Mouse (Mus musculus) cerebellum, adult 8-10 months (tissue): ENCODE measurements around the gene Loxl1.
"Not testable (repeated sequence)": the region's sequence is repeated elsewhere in the genome, so short reads cannot be mapped to it uniquely, and the experiment has no call there.

Experiments used
- DNase-seq: peaks from one replicate; pipeline ENCODE4 v3.0.0; 2022

Gene Loxl1

DNA sequence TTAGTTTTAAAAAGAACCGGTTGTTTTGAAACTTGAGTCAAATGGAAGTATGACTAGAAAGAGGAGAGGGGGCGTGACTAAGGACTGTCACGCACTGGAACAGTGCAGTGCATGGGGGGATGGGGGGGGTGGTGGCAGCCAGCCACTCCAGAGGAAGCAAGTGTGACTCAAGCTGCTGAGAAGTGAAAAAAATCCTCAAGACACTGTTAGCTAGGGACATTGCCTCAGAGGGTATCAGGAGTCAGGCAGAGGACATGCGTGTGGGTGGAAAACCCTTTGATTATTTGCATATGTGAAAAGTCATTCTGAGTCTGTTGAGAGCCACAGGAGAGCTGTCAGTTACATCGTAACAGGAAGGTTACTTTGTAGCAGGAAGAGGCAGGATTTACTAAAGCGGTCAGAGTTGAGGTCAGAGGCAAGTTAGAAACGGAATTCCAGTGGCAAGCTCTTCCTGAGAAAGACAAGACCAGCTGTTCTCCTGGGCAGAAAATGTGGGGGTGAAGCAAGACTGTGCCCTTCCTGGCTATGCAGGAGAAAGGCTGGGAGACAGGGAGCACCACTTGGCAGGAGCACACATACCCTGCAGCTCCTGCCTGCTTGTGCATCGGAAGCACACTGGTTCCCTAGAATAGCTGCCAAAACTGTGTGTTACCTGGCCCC, 37.7 kb downstream of the Loxl1 start:
- DNase-seq: no peak

DNA sequence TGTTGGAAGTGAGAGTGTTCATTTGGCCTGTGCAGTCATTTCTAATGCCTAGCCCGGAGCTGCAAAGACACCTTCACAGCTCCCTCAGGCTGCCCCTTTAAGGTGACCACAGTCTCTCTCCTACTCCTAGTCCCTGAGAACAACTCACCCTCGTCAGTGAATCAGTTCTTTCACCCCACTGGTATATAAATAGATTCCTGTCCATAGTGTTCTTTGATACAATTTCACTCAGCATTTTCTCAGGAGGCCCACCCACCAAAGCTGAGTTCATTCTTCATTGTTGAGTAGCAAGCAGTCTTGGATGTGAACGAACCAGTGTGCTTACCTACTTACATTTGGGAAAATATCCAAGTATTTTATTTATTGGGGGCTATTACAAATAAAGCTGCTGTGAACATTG, 38.4 kb downstream of the Loxl1 start:
- DNase-seq: no peak

DNA sequence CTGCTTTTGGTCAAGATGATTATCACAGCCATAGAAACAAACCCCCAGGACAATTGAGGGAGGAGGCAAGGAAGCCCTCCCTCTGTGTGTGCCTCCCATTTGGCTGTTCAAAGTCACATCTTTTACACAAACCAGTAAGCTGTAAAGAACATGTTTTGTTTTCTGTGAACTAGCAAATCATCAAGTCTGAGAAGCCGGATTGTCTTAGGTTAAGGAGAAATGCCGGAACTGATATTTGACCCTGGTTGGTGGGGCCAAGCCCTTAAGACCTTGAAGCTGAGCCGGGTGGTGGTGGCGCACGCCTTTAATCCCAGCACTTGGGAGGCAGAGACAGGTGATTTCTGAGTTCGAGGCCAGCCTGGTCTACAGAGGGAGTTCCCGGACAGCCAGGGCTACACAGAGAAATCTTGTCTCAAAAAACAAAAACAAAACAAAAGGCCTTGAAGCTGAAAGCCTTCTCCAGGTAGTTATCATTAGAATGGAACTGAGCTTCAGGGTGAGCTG, 38.8 kb downstream of the Loxl1 start:
- DNase-seq: no peak

DNA sequence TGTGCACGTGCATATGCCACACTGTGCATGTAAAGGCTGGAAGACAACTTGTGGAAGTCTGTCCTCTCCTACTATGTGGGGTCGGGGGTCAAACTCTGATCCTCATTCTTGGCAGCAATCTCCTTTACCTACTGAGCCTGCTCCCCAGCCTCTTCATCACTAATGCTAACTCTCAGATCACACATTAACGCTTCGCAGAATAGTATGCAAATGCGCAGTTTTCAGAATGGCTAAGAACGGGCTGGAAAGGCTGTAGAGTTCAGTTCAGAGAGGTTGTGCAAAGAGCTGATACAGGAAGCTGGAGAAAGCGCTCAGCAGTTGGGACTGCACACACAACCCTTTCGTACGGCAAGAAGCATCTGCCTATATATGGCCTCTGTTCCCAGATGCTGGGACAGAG, 40.1 kb downstream of the Loxl1 start:
- no peak for DNase-seq

DNA sequence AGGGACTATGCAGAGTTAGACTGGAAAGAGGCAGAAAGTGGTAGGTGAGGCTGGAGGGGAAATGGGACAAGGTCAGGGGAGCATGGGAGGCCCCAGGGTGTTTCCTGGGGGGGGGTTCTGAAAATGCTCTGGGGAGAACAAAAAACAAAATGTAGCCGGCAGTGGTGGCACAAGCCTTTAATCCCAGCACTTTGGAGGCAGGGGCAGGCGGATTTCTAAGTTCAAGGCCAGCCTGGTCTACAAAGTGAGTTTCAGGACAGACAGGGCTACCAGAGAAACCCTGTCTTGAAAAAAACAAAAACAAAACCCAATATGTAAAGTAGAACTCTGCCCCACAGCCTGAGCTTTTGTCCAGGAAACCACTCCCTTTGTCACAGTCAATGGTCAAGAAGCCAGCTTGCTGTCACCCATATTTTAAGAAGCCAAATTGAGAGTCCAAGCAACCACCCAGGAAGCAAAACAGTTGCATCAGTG, 40.9 kb downstream of the Loxl1 start:
- DNase-seq: no peak

DNA sequence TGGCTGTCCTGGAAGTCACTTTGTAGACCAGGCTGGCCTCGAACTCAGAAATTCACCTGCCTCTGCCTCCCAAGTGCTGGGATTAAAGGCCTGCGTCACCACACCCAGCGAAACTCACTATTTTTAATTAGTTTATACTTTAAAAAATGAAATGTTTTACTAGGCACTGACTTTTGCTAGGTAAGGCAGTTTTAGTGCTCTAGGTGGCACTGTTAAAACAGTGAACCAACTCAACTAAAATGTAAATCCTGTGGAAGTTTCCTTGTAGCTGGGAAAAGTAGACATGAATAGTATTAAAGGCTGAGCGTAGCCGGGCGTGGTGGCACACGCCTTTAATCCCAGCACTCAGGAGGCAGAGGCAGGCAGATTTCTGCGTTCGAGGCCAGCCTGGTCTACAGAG, 41.4 kb downstream of the Loxl1 start:
- DNase-seq: not testable (repeated sequence)

DNA sequence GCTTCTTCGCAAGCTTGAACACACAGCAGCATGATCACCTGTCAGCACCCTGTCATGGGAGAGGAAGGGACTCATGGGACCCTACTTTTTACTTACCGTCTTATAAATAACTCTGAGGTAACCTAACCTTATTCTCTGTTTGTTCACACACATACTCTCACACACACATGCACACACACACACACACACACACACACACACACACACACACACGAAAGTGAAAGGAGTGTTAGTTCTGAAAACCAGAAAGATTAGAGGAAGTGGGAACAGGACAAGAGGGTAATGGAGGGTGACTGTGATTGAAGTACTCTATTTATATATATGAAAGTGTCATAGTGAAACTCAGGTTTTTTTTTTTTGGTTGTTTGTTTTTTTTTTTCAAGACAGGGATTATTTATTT, 41.9 kb downstream of the Loxl1 start:
- DNase-seq: no peak

DNA sequence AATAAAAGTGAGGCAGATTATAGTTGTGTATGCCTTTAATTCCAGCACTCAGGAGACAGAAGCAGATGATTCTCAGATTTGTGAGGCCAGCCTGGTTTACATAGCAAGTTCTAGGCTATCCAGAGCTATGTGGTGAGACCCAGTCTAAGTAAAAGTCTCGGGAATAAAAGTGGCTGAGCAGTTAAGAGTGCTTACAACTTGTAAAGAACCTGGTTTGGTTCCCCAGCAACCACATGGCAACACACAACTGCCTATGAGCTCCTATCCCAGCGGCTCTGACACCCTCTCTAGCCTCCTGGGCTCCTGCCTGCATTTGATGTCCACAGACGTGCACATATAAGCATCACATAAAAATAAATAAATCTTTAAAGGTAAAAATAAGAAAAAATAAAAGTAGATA, 42.9 kb downstream of the Loxl1 start:
- DNase-seq: no peak

DNA sequence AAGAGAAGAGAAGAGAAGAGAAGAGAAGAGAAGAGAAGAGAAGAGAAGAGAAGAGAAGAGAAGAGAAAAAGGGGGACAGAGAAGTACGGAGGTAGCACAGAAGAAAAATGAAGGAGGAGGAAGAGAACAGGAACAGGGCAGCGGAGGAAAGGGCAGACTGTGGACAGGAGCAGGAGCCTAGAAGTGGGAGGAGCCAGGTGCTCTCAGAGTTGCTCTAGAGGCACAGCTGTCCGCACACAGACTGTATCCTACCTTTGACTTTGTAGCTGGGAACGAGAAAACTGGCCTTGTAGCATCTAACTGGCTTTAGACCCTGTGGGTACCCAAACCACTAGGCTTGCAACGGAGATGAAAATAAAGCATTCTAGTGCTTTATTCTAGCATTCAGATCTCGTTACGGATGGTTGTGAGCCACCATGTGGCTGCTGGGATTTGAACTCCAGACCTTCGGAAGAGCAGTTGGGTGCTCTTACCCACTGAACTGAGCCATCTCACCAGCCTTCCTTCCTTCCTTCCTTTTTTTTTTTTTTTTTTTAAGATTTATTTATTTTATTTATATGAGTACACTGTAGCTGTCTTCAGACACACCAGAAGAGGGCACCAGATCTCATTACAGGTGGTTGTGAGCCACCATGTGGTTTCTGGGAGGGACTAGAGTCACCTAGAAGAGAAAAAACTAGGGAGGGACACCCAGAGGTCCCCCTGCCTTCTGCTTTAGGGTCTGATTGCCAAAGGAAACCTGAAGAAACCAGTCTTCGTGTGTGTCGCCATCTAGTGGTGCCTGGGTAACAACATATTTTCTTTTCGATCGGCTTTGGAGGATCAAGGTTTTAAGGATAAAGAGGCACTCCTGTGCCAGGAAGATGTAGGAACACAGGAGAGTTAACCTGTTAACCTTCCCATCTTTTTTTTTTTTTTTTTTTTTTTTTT, 44.3 kb downstream of the Loxl1 start:
- peak; percentile 41 for DNase-seq

DNA sequence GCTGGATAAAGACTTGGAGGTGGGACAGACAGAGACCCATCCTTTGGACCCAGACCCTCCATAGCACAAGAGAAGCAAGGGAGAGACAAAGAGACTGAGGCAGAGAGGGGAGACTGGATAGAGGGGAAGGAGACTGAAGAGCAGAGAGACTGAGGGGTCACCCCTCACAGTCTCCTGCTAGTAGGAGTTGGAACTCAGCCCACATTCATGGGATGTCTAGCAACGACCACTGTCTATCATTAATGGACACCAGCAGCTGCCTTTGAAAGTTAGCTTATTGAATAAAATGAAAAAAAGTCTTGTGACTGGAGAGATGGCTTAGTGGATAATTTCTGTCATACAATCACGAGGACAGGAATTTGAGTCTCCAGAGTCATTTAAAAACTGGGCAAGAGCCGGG, 45.9 kb downstream of the Loxl1 start:
- no peak for DNase-seq

DNA sequence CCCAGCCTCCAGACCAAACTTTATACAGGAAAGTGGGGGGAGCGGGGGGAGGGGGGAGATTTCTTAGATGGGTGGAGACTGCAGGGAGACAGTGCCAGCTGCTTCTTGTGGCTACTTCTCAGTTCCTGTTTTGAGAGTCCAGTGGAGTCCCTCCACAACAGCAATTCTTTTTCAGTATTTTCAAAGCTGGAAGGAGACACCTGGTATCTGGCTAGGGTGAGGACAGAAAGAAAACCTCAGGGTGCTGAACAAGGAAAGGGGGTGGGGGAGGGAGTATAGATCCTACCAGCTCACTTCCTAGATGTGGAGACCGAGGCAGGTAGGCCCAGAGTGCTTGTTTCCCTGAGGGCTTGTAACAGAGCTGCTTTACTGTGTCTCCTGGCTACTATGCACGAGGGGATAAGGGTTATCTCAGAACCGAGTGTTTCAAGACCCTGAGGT, 46.4 kb downstream of the Loxl1 start:
- no peak for DNase-seq

DNA sequence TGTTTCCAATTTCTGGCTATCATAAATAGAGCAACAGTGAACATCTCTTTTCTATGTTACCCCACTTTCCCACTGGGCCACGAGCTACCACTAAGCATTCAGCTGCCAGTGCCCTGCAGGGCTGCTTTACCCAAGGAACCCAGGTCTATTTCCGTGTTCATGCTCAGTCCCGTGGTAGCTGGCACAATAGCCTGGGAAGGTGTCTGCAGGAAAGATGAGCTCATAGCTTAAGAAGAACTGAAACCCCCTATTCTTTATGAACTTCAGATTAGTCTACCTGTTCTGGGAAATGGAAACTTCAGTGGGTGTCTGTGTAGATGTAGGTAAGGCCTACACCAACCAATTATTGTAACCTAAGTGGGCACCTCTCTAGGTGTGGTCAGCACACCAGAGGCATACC, 47.6 kb downstream of the Loxl1 start:
- DNase-seq: no peak

DNA sequence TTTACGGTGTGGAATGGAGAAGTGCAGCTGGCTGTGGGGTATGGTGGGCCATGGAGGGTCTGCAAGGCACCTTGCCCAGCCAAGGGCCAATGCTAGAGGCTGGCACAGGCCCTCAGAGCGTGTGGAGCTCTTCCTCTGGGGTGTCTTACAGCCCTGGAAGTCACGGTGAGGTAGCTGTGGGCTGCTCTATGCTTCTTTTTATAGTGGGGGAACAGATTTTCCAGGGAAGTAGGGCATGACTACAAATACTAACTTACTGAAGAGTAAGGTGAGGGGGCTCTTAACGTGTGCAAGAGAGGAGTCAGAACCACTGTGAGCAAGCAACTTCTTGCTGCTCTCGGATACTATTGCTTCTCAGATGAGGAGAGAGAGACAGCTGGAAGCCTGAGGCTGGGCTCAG, 50.5 kb downstream of the Loxl1 start:
- no peak for DNase-seq

DNA sequence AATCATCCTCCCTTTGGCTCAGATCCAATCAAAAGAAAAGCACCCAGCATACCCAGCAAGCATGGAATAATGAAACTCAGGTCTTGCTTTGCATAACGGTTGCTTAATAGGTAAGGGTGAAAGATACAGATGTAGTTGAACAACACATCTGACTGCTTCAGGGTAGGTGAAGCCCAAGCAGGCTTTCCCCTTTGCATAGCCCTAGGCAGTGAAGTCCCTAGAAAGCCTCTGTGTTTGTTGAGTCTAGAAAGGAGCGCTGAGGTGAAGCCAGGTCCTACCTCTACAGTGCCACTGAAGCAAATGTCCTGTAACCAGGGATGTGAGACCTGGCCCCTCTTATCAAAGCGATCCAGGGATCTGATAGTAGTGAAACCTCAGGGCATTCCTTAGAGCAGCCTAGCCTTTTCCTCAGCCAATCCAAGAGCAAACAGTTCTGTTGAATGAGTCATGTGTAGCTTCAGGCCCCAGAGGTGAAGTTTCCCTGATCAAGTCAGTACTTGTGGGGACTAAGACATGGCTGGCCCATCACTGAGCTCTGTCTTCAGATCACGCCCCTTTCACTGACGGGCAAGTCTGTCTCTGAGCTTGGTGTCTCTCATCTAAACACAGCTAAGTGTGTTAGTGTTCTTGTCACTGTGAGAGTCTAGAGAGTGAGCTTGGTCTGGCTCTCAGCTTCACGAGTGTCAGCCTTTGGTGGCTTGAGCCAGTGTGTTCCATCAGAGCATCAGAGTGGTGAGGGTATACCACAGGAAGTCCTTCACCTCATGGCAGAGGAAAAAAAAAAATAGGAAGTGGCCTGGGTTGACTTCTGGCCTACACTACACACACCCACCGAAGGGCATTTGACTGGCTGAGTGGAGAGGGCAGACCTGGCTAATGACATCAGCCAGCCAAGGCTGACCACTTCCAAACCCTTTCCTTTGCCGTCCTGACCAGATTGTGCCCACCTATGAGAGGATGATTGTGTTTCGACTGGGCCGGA, 57.0 kb downstream of the Loxl1 start:
- DNase-seq: no peak

DNA sequence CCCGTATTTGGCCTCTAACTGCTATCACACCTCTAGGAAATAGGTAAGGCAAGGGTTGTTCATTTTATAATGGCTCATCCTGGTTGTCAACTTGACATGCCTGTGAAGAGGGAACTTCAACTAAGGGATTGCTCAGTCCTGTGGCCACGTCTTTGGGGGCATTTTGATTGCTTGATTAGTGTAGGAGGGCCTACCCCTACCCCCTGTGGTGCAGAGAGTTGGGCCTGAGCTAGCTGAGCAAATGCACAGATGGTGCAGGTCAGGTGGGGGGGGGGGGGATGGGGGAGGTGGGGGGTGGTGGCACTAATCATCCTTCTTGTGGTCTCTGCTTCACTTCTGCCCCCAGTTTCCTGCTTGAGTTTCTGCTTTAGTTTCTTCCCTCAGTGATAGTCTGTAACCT, 57.9 kb downstream of the Loxl1 start:
- no peak for DNase-seq

DNA sequence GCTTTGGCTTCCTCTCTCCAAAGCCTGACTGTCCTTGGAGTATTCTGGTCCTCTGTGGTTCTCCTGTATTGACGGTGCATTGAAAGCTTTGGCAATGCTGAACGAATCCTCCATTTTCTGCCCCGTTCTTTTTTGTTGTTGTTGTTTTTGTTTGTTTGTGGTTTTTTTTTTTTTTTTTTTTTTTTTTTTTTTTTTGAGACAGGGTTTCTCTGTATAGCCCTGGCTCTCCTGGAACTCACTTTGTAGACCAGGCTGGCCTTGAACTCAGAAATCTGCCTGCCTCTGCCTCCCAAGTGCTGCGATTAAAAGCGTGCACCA, 59.2 kb downstream of the Loxl1 start:
- DNase-seq: not testable (repeated sequence)

DNA sequence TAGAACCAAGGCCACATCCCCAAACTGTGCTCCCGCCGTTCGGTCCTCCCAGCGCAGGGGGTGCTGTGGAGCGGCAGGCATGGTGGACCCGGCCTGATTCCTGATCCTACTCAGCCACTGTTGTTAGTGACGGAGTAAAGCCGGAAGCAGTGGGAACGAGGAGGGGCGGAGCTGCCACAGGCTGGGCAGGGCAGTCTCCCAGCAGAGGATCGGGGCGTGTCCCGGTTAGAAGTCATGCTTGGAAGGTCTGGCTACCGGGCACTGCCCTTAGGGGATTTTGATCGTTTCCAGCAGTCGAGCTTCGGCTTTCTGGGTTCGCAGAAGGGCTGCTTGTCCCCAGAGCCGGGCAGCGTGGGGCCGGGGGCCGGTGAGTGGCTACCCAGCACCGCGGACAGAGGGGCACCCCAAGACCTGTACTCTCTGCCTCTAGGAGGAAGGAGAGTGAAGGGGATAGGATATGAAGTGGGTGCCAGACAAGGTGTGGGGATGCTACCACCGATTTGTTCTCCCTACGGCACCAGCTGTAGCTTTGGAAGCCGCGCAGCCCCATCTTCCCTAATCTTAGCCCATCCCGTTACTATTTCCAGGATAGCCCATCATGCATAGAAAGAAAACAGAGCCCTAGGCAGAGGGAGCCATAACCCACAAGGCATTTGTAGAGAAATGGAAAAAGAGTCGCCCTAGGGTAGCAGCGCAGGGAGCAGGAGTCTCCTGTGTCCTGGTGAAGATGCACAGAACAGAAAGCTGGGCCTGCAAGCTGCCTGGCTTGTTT, 59.8 kb downstream of the Loxl1 start, which contains the start of gene Stoml1:
Gene Stoml1, plus strand, starts transcription at position 132 of the 772 bp plus-strand sequence.
- peak; percentile 91 for DNase-seq

DNA sequence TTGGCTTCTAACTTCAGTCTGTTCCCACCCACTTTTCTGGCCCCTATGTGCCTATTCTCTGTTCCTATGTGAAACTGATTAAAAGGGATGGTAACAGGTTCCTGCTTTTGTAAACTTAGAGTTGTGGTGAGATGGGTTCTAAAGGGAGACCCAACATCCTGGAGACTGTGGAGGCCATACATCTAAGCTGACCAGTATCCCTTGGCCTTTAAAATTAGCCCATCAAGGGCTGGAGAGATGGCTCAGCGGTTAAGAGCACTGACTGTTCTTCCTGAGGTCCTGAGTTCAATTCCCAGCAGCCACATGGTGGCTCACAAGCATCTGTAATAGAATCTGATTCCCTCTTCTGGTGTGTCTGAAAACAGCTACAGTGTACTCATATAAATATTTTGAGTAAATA, 62.3 kb downstream of the Loxl1 start:
- DNase-seq: not testable (repeated sequence)

DNA sequence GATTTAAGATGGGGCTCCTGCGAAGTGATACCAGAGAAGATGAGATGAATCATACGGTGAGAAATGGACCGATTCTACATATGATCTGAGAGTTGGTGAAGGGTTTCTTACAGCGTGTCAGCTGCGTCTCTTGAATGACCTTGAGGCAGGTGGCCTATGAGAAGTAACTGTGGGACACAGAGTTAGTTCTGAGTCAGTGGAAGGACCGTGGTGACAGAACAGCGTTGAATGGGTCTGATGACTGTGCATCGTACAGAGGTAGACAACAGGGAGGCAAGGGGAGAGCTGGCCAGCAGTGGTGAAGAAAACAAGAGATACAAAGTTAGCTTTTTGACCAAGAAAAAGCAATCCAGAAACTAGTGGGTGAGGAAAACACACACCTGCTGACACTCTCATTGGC, 62.7 kb downstream of the Loxl1 start:
- DNase-seq: no peak

DNA sequence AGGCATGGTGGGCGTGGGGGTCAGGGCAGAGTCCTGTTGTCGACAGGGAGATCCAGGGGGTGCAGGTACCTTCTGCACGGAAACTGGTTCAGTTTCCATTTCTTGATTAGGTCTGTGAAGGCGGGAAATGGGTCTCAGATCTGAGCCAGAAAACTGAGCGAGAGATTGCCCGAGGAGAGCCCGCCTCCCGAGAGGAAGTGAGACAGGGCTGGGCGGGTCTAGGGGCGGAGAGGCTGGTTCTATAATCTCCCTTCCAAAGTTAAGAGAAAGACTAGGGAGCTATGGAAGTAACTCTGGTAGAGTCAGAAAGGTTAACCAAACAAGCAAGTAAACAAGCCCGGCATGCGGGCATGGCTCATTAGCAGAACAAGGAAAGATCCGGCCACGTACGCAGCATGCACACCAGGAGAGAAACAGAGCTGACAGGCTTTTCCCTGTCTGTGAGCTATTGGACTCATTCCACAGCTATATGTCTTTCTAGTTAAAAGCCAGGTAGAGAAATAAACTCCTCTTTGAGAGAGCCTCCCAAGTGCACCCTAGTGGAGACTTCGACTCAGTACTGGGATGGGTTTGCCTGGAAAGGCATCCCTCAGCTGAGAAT, 63.3 kb downstream of the Loxl1 start, which contains the start of gene Pml:
Gene Pml, minus strand, starts transcription at position 195 of the 601 bp plus-strand sequence.
- DNase-seq: peak; percentile 56

DNA sequence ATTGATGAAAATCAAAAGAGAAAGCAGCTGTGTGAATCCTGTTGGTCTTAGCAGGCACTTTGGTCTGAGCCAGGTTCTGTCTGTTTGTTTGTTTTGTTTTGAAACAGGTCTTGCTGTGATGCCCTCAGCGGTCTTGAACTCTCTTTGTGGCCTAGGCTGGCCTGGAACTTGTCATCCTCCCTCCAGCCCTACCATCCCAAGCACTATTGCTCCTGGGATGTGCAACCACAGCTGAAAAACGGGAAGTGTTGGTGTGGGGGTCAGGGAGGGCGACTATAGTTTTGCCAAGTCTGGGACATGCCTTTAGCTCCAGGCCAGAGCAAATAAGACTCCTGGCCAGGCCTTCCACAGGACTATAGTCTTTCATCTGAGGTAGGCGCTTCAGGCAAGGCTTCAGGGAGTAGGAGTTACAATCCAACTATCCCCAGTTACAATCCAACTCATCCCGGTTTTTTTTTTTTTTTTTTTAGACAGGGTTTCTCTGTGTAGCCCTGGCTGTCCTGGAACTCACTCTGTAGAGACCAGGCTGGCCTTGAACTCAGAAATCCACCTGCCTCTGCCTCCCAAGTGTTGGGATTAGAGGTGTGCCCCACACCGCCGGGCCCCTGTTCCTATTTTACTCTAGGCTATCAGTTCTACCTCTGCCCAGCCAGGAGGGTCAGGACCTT, 64.1 kb downstream of the Loxl1 start:
- no peak for DNase-seq
